In the genomic region with DNA sequence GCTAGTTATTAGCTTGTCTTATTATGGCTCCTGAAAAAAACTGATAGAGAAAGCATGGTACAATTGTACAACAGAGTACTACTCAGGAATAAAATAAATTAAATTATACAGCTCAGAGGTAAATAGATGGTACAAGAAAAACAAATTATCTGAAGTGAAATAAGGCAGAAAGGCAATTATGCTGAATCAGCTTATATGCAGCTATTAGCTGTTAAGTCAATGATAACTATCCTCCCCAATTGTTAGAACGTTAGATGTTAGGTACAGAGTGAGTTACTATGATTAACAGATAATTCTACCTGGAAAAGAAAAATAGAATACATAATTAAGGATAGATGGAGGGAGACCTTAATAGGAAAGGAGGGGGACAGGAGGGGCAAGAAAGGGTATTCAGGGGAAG, we compare ENCODE assay signal across 26 mouse cellular contexts.
"Had no signal": no experiment of that assay in that cellular context is flagged by ENCODE, and none has a peak within 500 bp of the region (broad histone marks: within the 10 kb centered on the region; RNA-seq: fewer than 3 reads in every experiment).

No protein-coding gene starts in this region.

- H3K27ac ChIP-seq: embryonic facial prominence, embryonic 10.5 days; embryonic facial prominence, embryonic 12.5 days; embryonic facial prominence, embryonic 13.5 days; embryonic facial prominence, embryonic 15.5 days; forebrain, embryonic 10.5 days; forebrain, embryonic 12.5 days; forebrain, embryonic 13.5 days; forebrain, embryonic 15.5 days; gastrocnemius, adult 2 months; heart, adult 2 months; heart, embryonic 10.5 days had no signal

- H3K36me3 ChIP-seq: embryonic facial prominence, embryonic 10.5 days; embryonic facial prominence, embryonic 12.5 days; embryonic facial prominence, embryonic 13.5 days; embryonic facial prominence, embryonic 15.5 days; forebrain, embryonic 10.5 days; forebrain, embryonic 12.5 days; forebrain, embryonic 15.5 days; heart, embryonic 10.5 days had no signal

- H3K4me2 ChIP-seq: embryonic facial prominence, embryonic 12.5 days; embryonic facial prominence, embryonic 13.5 days; embryonic facial prominence, embryonic 15.5 days; forebrain, embryonic 12.5 days; forebrain, embryonic 13.5 days; forebrain, embryonic 15.5 days; heart, embryonic 11.5 days had no signal

- DNase-seq: cerebellum, adult 9-10 months; cerebellum, adult 9-11 months; cerebellum, postnatal 14 days; cerebellum, postnatal 25 days; cerebellum, postnatal 36 days; embryo, embryonic 11 days; forebrain, postnatal 0 days; gastrocnemius, adult 2 months; gastrocnemius, postnatal 10 days; gastrocnemius, postnatal 14 days; gastrocnemius, postnatal 25 days; gastrocnemius, postnatal 36 days; heart, adult 11 months; heart, adult 18-20 months; heart, adult 2 months had no signal

- H3K4me3 ChIP-seq: embryonic facial prominence, embryonic 10.5 days; embryonic facial prominence, embryonic 12.5 days; embryonic facial prominence, embryonic 13.5 days; embryonic facial prominence, embryonic 15.5 days; erythroblast, embryonic 14.5 days; forebrain, embryonic 10.5 days; forebrain, embryonic 12.5 days; forebrain, embryonic 13.5 days; forebrain, embryonic 15.5 days; gastrocnemius, adult 2 months; heart, adult 2 months; heart, embryonic 10.5 days had no signal

- H3K4me1 ChIP-seq: embryonic facial prominence, embryonic 10.5 days; embryonic facial prominence, embryonic 12.5 days; embryonic facial prominence, embryonic 13.5 days; embryonic facial prominence, embryonic 15.5 days; forebrain, embryonic 10.5 days; forebrain, embryonic 12.5 days; forebrain, embryonic 13.5 days; forebrain, embryonic 15.5 days; heart, embryonic 10.5 days had no signal

- H3K9me3 ChIP-seq: embryonic facial prominence, embryonic 10.5 days; embryonic facial prominence, embryonic 12.5 days; embryonic facial prominence, embryonic 13.5 days; embryonic facial prominence, embryonic 15.5 days; forebrain, embryonic 10.5 days; forebrain, embryonic 12.5 days; forebrain, embryonic 13.5 days; forebrain, embryonic 15.5 days; heart, embryonic 10.5 days had no signal

- H3K9ac ChIP-seq: embryonic facial prominence, embryonic 12.5 days; embryonic facial prominence, embryonic 13.5 days; embryonic facial prominence, embryonic 15.5 days; forebrain, embryonic 12.5 days; forebrain, embryonic 13.5 days; forebrain, embryonic 15.5 days; forebrain, postnatal 0 days had no signal

- H3K27me3 ChIP-seq: embryonic facial prominence, embryonic 12.5 days; embryonic facial prominence, embryonic 13.5 days; embryonic facial prominence, embryonic 15.5 days; forebrain, embryonic 12.5 days; forebrain, embryonic 13.5 days; forebrain, embryonic 15.5 days had no signal
